Mouse (Mus musculus) G1E (cell line): ENCODE measurements around the gene Rgs6. TPM values are rescaled to one million over a fixed set of nuclear protein-coding genes. Genes with fewer than 3 reads are reported as not detected.

ENCODE experiments used
- ATAC-seq: 2 replicates; pipeline ENCODE4 v1.8.0; 2016; ENCODE audit warnings: mild to moderate bottlenecking; ENCODE audit not compliant: insufficient number of reproducible peaks, poor library complexity, low FRiP score, severe bottlenecking; ENCODE audit errors: extremely low read depth
- DNase-seq: peaks from one replicate; pipeline ENCODE4 v3.0.0; 2012; ENCODE audit warnings: low spot score
- H3K27me3 ChIP-seq: 2 replicates; pipeline ENCODE4 v1.6.1; 2012; ENCODE audit warnings: mild to moderate bottlenecking, low read length, inconsistent platforms; ENCODE audit not compliant: insufficient read depth
- H3K36me3 ChIP-seq: replicated peaks from 2 replicates; pipeline ENCODE3; 2012; ENCODE audit warnings: mild to moderate bottlenecking, inconsistent platforms
- H3K4me1 ChIP-seq: 2 replicates; pipeline ENCODE4 v1.6.1; 2012; ENCODE audit warnings: low read depth, low read length, inconsistent platforms, mixed read lengths; ENCODE audit not compliant: insufficient read depth
- H3K4me3 ChIP-seq: 2 replicates; pipeline ENCODE4 v1.5.1; 2012; ENCODE audit warnings: low read depth, mild to moderate bottlenecking, inconsistent platforms, low read length, moderate library complexity, mixed read lengths
- H3K9me3 ChIP-seq: replicated peaks from 2 replicates; pipeline ENCODE4 v1.6.1; 2012; ENCODE audit warnings: inconsistent platforms
- CTCF ChIP-seq: IDR thresholded peaks from 2 replicates; pipeline ENCODE4 v1.5.1; 2012; ENCODE audit warnings: low read depth, low read length, inconsistent platforms, mixed read lengths
- GATA1 ChIP-seq: IDR thresholded peaks from 2 replicates; pipeline ENCODE4 v1.6.1; 2012; ENCODE audit warnings: borderline replicate concordance, low read length, inconsistent platforms, mixed read lengths
- GATA2 ChIP-seq: IDR thresholded peaks from 2 replicates; pipeline ENCODE4 v1.6.1; 2012; ENCODE audit warnings: low read depth, low read length, inconsistent platforms, borderline replicate concordance
- POLR2AphosphoS5 ChIP-seq: IDR thresholded peaks from 2 replicates; pipeline ENCODE4 v1.6.1; 2012; ENCODE audit warnings: low read depth, low read length, inconsistent platforms; ENCODE audit not compliant: insufficient replicate concordance
- TAL1 ChIP-seq: conservative IDR thresholded peaks from 2 replicates; pipeline ENCODE4 v1.6.1; 2012; ENCODE audit warnings: low read depth, low read length, inconsistent platforms, mixed read lengths
- polyA plus RNA-seq: library from polyadenylated mRNA; stranded (reverse); fragments of >175 nt; gene quantifications from 2 replicates; pipeline ENCODE4 v1.2.3, GENCODE M21; 2012
- total RNA-seq, 2 experiments: library from RNA; stranded (forward) in 1 of 2; stranded (reverse) in 1 of 2; fragments of 200-1000 nt in 1 of 2; fragments of >200 nt in 1 of 2; fragmentation: Nextera tagmentation in 1 of 2; gene quantifications; 2 replicates each; pipeline ENCODE4 v1.2.3; 2014 to 2017

Rgs6 gene
- total and polyA plus RNA-seq, 3 experiments, result 0.44 TPM; not detected in 2

GRCm38 (mm10) chr12:83136460-83136859 lies 548.4 kb downstream of the Rgs6 start:
- 0 out of 2 replicates have a peak, but pooled peaks cover 3% of the 10 kb centered on the region for H3K4me1 ChIP-seq
- H3K4me3 ChIP-seq, result no peak overlapping the region
- H3K27me3 ChIP-seq, result peaks cover 69% of the 10 kb centered on the region
- no peaks in the 10 kb centered on the region for H3K9me3 ChIP-seq
- no peaks in the 10 kb centered on the region for H3K36me3 ChIP-seq
- TF ChIP-seq GATA2 (no peak), TAL1 (no peak), CTCF (no peak), GATA1 (no peak), POLR2AphosphoS5 (no peak)
- DNase-seq, result no peak
- ATAC-seq, result no peak

- H3K9me3 ChIP-seq, result no peaks in the 10 kb centered on the region
- DNase-seq, result no peak
- peaks cover 66% of the 10 kb centered on the region for H3K27me3 ChIP-seq
- no peak overlapping the region for H3K4me3 ChIP-seq
- ATAC-seq, result no peak
- no peaks in the 10 kb centered on the region for H3K36me3 ChIP-seq
- H3K4me1 ChIP-seq, result 0 out of 2 replicates have a peak, but pooled peaks cover 3% of the 10 kb centered on the region
- TF ChIP-seq TAL1, result no peak
- no peak for TF ChIP-seq CTCF
- no peak for TF ChIP-seq GATA2
- TF ChIP-seq GATA1, result no peak
Observed at GRCm38 (mm10) chr12:83137001-83137400, 548.9 kb downstream of the Rgs6 start.

- TF ChIP-seq GATA1, result no peak
- no peak for TF ChIP-seq CTCF
- no peak for TF ChIP-seq TAL1
- no peak for TF ChIP-seq GATA2
- no peak for TF ChIP-seq POLR2AphosphoS5
- Histone ChIP-seq H3K27me3 (peaks cover 73% of the 10 kb centered on the region), H3K4me1 (0 out of 2 replicates have a peak, but pooled peaks cover 5% of the 10 kb centered on the region), H3K4me3 (no peak overlapping the region), H3K36me3 (no peaks in the 10 kb centered on the region), H3K9me3 (no peaks in the 10 kb centered on the region)
- ATAC-seq (no peak), DNase-seq (no peak)
Observed at GRCm38 (mm10) chr12:83141164-83141563, 553.1 kb downstream of the Rgs6 start.

GRCm38 (mm10) chr12:83142507-83142906 lies 554.4 kb downstream of the Rgs6 start:
- TF ChIP-seq CTCF (no peak), POLR2AphosphoS5 (no peak), TAL1 (no peak), GATA2 (no peak), GATA1 (no peak)
- no peaks in the 10 kb centered on the region for H3K36me3 ChIP-seq
- H3K9me3 ChIP-seq, result no peaks in the 10 kb centered on the region
- ATAC-seq (no peak), DNase-seq (no peak)
- H3K4me3 ChIP-seq, result no peak overlapping the region
- H3K4me1 ChIP-seq, result 0 out of 2 replicates have a peak, but pooled peaks cover 5% of the 10 kb centered on the region
- peaks cover 72% of the 10 kb centered on the region for H3K27me3 ChIP-seq

GRCm38 (mm10) chr12:83143071-83143470 lies 555.0 kb downstream of the Rgs6 start:
- peaks cover 67% of the 10 kb centered on the region for H3K27me3 ChIP-seq
- TF ChIP-seq POLR2AphosphoS5 (no peak), TAL1 (no peak), GATA1 (no peak), GATA2 (no peak)
- no peaks in the 10 kb centered on the region for H3K36me3 ChIP-seq
- H3K4me1 ChIP-seq, result 0 out of 2 replicates have a peak, but pooled peaks cover 5% of the 10 kb centered on the region
- DNase-seq (no peak), ATAC-seq (no peak)
- H3K9me3 ChIP-seq, result no peaks in the 10 kb centered on the region
- no peak overlapping the region for H3K4me3 ChIP-seq

GRCm38 (mm10) chr12:83143574-83143973 lies 555.5 kb downstream of the Rgs6 start:
- DNase-seq (no peak), ATAC-seq (no peak)
- no peaks in the 10 kb centered on the region for H3K9me3 ChIP-seq
- H3K27me3 ChIP-seq, result peaks cover 68% of the 10 kb centered on the region
- H3K4me1 ChIP-seq, result 0 out of 2 replicates have a peak, but pooled peaks cover 5% of the 10 kb centered on the region
- no peak overlapping the region for H3K4me3 ChIP-seq
- H3K36me3 ChIP-seq, result no peaks in the 10 kb centered on the region
- TF ChIP-seq TAL1 (no peak), POLR2AphosphoS5 (no peak), GATA1 (no peak), GATA2 (no peak), CTCF (no peak)
